Mouse (Mus musculus): ENCODE data around the gene Bcl11a. TPM values are rescaled to one million over a fixed set of nuclear protein-coding genes. Genes with fewer than 3 reads are reported as not detected.

Gene Bcl11a
- total and polyA plus RNA-seq, 3 experiments: 0.81 to 5.9 (median 4.3) TPM

DNA sequence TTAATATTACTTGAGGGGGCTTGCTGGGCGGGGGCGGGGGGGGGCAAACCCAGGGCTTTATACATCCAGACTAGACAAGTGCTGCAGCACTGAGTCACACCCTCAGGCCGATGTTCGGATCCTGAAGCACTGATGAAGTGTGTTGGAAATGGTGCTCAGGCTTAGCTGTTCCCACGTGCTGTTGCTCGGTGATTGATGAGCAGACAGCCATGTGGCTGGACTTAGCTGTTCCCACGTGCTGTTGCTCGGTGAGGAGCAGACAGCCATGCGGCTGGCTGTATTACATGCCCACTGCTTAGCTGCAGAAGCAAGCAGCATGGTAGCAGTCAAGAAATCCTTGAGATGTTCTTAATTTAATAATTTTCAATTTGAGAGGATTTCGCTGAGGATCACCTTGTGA is 75.2 kb downstream of the Bcl11a start:
- no peak for DNase-seq

DNA sequence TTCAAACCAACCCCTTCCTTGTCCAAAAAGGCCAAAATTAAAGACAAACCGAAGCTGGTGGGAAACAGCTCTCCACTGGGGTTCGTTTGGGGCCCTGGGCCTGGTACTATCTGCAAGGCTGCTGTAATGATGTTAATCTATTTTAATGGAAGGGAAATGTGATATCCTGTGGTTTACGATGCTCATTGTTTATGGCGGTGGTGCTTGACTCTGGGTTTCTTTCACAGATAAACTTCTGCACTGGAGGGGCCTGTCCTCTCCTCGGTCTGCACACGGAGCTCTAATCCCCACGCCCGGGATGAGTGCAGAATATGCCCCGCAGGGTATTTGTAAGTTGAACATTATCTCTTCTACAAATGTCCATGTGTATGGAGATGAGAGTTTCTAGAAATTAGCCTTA is 80.2 kb downstream of the Bcl11a start:
- no peak for DNase-seq

DNA sequence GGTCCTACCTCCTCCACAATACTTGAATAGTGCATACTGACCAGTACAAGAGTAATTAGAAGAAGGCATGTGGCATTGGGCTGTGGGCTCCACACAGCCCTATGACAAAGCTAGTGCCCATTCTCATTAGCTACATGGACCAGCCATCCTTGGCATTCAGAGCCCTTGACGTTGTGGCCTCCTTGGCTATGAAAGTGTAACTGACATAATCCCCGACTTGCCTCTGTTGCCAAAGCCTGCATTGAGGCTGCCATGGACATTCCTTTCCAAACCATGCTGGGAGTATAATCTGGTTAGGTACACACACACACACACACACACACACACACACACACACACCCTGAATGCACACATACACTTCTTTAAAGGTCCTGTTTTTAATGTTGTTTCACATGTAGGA is 81.8 kb downstream of the Bcl11a start:
- no peak for DNase-seq

- DNase-seq: no peak
Measured at GRCm38 (mm10) chr11:24161458-24161857, 83.6 kb downstream of the Bcl11a start.

- DNase-seq: no peak
Measured at GRCm38 (mm10) chr11:24162056-24162455, 84.2 kb downstream of the Bcl11a start.

- DNase-seq: no peak
Measured at GRCm38 (mm10) chr11:24163072-24163471, 85.2 kb downstream of the Bcl11a start.

DNA sequence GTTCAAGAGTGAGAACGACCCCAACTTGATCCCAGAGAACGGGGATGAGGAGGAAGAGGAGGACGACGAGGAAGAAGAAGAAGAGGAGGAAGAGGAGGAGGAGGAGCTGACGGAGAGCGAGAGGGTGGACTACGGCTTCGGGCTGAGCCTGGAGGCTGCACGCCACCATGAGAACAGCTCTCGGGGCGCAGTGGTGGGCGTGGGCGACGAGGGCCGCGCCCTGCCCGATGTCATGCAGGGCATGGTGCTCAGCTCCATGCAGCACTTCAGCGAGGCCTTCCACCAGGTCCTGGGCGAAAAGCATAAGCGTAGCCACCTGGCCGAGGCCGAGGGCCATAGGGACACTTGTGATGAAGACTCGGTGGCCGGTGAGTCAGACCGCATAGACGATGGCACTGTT is 86.2 kb downstream of the Bcl11a start:
- DNase-seq: no peak

DNA sequence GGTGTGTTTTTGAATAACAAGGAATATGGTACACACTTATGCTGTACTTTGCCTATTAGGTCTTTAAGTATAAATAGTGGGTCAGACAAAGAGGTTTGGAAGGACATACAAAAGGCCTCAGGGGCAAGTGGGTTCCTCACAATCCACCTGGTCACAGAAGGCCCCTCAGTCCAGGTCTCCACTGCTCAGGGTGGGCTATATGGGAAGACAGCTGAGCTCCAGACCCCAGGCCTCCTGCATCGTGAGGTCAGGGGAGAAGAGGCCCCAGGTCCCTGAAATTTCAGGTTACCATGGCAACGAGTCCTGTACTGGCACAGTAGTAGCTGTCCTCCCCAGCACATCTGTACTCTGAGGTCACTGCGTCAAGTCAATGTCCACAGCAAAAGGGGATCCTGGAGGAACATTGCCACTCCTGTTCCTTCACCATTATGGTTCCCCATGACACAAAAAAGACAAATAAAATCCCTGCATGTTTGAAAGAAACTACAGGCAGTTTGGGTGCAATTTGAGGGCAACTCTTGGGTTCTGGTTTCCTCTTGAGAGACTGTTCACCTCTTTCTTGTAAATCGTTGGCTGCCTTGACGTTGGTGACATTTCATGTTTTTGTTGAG is 93.9 kb downstream of the Bcl11a start:
- no peak for DNase-seq

GRCm38 (mm10) chr11:24172585-24172984 is 94.7 kb downstream of the Bcl11a start:
- DNase-seq: no peak

DNA sequence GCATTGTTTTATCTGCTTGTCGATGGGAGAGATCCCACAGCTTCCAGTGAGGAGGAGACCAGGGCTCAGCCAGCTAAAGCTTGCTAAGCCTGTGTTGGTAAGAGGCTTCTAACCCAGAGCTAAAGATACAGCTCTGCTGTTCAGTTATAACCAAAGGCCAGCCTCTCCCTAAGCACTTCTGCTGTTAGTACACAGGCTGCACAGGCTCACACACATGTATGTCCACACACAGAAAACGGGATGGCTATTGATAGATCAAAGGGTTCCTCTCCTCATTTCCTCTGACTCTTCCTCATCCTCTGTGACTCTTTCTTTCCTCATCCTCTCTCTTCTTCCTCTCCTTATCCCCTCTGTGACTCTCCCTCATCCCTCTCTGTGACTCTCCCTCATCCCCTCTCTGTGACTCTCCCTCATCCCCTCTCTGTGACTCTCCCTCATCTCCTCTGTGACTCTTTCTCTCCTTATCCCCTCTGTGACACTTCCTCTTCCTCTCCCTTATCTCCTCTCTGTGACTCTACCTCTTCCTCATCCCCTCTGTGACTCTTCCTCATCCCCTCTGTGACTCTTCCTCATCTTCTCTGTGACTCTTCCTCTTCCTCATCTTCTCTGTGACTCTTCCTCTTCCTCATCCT is 96.4 kb downstream of the Bcl11a start:
- DNase-seq: no peak

DNA sequence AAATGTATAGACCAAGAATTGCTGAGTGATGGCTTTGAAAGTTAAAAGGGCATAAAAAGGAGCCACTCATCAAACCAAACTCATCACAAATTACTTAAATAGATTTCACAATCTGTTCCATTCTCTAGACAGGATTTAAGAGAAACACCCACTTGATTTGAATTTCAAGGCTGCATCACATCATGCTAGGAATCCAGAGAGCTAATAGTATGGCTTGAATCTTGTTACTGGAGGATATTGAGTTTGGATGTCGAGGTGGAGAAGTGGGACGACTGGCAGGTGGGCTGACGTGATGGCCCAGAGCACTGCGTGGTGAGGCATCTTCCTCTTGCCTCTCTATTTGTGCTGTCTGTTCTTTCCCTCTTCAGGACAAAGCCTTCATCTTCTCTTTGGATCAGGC is 99.6 kb downstream of the Bcl11a start:
- no peak for DNase-seq

DNA sequence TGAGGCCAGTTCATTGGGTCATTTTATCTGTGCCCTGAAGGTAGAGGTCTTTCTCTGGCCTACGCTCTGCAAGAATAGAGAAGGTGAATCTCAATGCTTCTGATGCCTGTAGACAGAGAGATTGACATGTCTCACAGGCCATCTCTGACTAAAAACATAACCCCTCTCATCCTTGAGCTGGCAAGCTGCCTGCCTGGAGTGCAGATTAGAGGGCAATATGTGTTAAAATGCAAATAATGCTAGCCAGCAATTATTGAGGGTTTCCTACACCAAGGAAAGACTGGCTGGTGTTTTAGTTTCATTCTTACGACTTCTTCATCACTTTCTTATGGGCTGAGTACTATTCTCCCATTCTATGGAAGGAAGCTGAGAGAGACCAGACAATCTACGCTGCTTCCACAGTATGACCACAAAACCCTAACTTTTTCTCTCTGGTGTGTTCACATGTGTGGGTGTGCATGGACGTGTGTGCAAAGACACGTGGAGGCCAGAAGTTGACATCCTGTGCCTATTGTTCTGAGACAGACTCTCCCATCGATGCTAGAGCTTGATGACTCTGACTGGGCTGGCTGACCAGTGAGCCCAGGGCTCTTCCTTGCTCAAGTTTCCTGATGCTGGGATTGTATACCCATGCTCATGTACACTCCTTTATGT is 101.1 kb downstream of the Bcl11a start:
- DNase-seq: no peak

DNA sequence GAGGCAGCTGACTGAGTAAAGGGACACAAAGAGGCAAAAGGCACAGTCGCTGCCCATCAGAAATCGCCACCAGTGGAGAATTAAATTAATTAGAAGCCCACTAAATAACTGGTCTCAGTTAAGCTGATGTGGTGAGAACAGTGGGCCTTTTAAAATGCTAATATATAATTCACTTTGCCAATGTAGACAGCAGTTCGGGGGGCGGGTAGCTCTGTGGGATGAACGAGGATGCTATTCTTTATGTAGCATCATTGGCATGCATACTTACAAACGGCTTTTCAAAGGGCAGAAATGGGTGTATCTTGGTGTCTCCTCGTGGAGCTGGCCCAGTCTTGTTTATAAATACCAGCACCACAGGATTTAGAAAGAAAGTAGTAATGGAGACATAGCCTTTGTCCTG is 102.2 kb downstream of the Bcl11a start:
- no peak for DNase-seq

DNA sequence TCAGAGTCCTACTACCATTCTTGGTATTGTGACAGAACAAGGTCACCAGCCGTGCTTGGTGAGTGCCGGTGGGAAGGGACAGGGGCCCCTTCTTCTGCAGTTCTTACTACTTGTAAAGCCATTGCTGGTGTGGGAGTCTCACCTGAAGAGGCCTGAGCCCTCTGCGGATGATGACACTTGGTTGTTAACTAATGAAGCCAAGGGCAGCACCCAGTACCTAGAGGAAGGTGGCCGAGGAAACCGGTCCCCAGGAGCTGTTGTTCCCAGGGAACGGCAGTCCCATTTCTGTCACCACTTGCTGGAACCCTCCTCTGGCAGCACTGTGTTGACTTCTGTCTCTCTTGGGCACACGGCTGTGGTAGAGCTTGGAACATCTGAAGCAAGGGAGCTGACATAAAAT is 105.6 kb downstream of the Bcl11a start:
- DNase-seq: no peak

GRCm38 (mm10) chr11:24184932-24185331 is 107.1 kb downstream of the Bcl11a start:
- DNase-seq: no peak

- no peak for DNase-seq
Measured at GRCm38 (mm10) chr11:24190411-24190810, 112.6 kb downstream of the Bcl11a start.

DNA sequence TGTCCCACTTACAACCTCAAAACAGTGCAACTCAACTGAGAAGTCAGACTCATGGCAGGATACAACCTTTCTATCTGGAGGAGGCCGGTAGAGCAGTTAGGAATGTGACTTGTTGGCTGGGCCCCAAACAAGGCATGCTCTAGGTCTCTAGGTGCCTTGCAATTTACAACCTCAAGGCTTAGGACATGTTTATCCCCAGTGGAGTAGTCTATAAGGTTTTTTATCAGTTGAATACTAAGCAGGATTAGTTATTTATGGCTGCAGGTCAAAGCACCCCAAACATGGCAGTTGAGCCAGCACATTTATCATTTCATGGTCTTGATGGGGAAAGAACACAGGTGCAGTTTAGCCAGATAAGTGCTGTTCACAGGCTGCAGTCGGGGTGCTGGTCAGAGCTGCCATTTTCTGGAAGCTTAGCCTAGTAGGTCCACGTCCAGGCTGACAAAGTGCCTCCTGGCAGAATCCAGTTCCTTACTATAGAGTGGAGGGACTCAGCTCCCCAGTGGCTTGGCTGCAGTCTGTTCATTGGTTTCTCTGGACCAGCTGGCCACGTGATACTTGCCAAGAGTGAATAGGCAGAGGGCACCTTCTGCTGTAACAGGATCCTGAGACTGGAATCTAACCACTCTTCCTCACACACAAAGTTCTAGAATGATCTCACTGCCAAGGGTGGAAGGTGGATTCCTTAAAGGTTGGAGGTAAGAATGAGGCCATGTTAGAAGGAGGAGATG is 118.8 kb downstream of the Bcl11a start:
- no peak for DNase-seq

- no peak for DNase-seq
Measured at GRCm38 (mm10) chr11:24197424-24197823, 119.6 kb downstream of the Bcl11a start.

DNA sequence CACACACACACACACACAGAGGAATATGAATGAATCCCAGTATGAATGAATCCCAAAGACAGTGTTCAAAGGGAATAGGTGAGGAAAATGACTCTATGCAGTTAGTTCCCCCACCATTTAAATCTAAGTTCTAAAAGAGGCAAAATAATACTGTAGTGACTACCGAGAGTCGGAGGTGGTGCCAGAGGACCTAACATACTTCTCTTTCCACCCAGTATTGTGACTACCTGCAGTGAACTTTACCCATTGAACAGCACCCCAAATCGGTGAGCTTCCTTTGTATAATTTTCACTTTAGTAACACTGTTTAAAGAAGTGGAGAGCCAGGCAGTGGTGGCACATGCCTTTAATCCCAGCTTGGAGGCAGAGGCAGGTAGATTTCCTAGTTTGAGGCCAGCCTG is 121.7 kb downstream of the Bcl11a start:
- no peak for DNase-seq

DNA sequence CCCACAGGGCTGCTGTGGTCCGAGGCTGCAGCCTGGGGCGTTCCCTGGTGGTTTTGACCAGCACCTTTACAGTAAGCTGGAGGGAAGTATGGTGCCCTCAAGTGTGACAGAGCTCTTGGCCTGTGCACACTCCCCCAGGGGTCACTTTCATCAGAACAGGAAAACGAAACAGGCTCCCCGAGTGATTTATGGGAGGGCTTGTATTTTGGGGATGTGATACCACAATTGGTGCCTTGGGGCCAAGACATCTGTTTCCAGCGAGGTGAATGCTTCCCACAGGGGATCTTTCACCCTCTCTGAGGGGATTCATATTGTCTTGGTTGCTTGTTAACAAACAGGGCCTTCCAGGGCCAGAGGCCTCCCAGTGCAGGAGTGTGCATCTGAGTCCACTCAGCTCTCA is 122.5 kb downstream of the Bcl11a start:
- DNase-seq: no peak

DNA sequence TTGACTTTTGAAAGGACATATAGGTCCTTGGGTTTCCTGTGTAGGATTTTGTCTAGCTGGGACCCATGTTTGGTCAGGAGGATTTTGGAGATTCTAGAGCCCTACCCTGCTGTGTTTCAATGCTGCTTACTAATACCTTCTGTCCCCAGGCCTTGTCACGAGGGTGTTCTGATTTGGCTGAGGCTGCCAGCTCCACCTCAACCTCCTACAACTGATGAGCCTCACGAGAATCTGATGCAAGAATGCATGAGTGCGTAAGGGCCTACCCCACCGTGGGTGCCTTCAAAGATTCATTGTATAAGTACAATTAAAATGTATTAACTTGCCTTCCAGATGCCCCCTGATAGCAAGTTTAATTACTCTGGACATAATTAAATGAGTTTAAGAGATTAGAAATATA is 123.4 kb downstream of the Bcl11a start:
- DNase-seq: no peak

DNA sequence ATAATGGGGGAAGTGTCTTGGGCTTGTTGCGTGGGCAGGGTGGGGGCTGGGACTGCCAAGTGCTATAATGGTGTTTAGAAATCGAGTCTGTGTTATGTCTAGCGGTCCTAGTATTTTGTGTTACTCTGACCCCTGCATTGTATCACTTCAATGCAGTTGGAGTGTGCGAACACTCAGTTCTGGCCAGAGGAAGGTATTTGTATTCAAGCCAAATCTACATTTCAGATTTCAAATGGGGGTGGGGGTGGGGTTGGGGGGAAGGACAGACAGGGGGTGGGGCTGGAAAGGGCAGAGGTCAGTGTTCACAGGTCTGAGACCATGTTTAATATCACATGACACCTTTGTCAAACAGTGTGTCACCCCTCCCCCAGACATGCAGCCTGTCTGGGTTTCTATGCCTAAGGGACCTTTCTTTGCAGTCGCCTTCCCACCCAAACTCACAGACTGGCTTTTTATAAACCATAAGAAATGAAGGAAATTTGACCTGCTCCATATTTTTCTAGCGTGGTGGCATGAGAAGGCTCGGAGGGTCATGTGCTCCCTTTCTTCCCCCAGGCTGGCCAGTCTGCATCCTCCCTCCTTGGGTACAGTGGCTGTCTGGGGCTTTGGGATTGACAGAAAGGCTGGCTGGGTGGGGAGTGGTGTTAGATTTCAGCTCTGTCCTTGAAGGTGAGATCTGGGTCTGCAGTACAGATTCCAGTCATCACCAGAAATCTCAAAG is 124.9 kb downstream of the Bcl11a start:
- DNase-seq: no peak

Measured in adrenal gland, adult 2 months (tissue).